Mouse (Mus musculus): ENCODE data around the gene Frmd3. TPM values are rescaled to one million over a fixed set of nuclear protein-coding genes. Genes with fewer than 3 reads are reported as not detected.

Gene Frmd3
- 0.35 and 0.49 TPM in 2 replicates for polyA plus RNA-seq (2015; fragmentation: Nextera tagmentation; extraction: Ambion mirVana)

DNA sequence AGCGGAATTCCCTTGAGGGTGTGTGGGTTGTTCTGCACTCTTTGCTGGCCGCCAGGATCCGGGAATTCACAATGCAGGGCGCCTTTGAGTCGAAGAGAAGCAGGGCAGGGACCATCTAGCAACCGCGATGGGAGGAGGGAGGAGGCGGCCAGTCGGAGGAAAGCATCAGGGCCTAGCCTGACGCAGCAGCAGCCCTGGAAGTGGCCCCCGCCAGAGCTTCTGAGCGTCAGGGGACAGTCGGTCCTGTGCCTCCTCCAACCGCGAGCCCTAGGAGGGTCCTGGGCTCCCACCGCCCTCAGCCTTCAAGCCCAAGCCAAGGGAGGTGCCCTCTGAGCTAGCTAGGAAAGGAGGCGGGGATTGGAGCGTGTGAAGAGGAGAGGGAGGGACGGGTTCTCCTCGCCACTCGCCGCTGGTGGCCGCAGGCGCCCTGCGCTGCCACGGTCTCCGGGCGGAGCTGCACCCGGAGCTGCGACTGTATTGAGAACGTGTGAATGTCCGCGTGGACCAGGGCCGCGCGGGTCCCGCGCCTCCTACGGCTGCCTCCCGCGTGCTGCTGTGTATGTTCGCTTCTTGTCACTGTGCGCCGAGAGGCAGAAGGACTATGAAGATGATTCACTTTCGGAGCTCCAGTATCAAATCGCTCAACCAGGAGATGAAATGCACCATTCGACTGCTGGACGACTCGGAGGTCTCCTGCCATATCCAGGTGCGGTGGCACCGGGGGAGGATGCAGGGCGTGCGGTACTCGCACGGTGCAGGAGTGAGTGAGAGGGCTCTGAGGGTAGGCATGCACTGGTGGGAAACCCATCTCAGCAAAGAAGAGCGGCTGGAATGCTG is at the start of gene Frmd3:
Frmd3 (plus strand) TSS at position 232 of the 837 bp plus-strand sequence.
- H3K9me3 ChIP-seq (ENCODE audit: control insufficient read depth, low read length) = no peaks in the 10 kb centered on the region
- peak within 1 kb of the TSS; percentile 47 for H3K9ac ChIP-seq (ENCODE audit: low read depth, low read length)
- H3K4me2 ChIP-seq (ENCODE audit: low read depth, low read length) = peak within 1 kb of the TSS; percentile 95
- no peaks in the 10 kb centered on the region for H3K36me3 ChIP-seq (ENCODE audit: control insufficient read depth, insufficient read depth, low read length)
- H3K4me3 ChIP-seq (ENCODE audit: low read length) = peak within 1 kb of the TSS; percentile 52
- 0 out of 2 replicates have a peak, but pooled peaks cover 2% of the 10 kb centered on the region for H3K4me1 ChIP-seq (ENCODE audit: control insufficient read depth, insufficient read depth, low read length)
- H3K27me3 ChIP-seq (replicated peaks; ENCODE audit: control insufficient read depth, insufficient read depth, low read length) = no peaks in the 10 kb centered on the region; the same call in 1 of the 2 replicates
- ATAC-seq = peak; percentile 95
- no peak within 1 kb of the TSS for H3K27ac ChIP-seq (ENCODE audit: low read length)
- WGBS = under 1% methylated on average over 56 of the region's 56 CpGs

DNA sequence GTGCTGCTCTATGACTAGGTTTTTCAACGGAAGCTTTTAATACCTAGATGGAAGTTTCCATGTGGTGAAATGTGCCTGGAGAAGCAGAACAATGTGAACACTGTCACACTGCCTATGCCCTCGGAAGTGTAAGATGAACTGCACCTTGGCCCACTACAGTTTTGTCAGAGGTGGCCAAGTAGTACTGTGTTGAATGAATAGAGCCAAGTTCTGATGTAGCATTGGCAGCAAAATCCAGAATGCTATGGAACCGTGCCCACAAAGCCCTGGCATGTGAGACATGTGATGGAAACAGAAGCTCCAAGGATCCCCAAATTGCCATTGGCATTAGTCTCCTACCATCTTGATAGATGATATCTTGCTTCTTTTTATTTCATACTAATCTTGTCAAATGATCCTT is 32.8 kb upstream of the Frmd3 start:
- no peaks in the 10 kb centered on the region for H3K36me3 ChIP-seq (ENCODE audit: control insufficient read depth, insufficient read depth, low read length)
- H3K4me2 ChIP-seq (ENCODE audit: low read depth, low read length) = no peak overlapping the region
- no peak for ATAC-seq
- no peaks in the 10 kb centered on the region for H3K9me3 ChIP-seq (ENCODE audit: control insufficient read depth, low read length)
- no peak overlapping the region for H3K4me3 ChIP-seq (ENCODE audit: low read length)
- no peak overlapping the region for H3K27ac ChIP-seq (ENCODE audit: low read length)
- no peak overlapping the region for H3K9ac ChIP-seq (ENCODE audit: low read depth, low read length)
- H3K4me1 ChIP-seq (ENCODE audit: control insufficient read depth, insufficient read depth, low read length) = no peaks in the 10 kb centered on the region
- WGBS = 84% methylated on average over 3 of the region's 3 CpGs
- H3K27me3 ChIP-seq (replicated peaks; ENCODE audit: control insufficient read depth, insufficient read depth, low read length) = no peaks in the 10 kb centered on the region

DNA sequence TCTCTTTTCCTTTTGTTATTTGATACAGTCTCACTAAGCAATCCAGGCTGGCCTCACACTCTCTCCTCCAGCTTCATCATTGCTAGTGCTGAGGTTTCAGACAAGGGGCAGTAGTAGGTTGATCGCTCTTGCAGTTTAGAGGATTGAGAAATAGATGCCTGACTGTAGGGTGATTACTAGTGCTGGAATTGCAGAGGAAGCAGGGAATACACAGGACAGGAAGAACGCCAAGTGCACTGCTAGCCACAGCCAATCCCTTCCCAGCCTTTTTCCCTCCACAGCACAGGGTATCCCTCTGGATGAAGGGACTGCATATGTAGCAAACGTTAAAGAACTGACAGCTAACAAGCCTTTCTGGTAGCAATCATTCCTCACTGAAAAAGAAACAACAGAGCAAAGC is 965 bp upstream of the Frmd3 start:
- no peak overlapping the region for H3K4me3 ChIP-seq (ENCODE audit: low read length)

DNA sequence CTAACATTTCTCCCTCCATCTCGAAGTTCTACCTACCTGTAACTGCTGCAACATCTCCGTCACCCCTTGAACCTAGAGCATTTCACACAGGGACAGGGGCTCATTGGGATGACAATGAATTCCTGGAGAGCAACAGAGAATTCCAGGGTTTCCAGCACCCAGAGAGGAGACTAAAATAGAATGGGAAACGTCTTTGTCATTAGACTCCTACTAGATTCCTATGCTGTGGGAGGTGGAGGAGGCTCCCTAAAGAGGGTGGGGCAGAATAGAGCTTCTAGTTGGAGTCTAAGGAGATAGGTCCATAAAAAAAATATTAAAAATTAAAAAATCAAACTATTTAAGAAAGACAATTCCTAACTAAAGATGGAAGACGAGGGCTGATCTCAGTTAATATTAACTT is 542 bp upstream of the Frmd3 start:
- no peak for ATAC-seq
- H3K4me3 ChIP-seq (ENCODE audit: low read length) = peak overlapping the region; percentile 52; the same call in 1 of the 2 replicates
- no peak overlapping the region for H3K9ac ChIP-seq (ENCODE audit: low read depth, low read length)

More for the DNA sequence above, 965 bp upstream of the Frmd3 start:
- no peaks in the 10 kb centered on the region for H3K9me3 ChIP-seq (ENCODE audit: control insufficient read depth, low read length)
- H3K4me2 ChIP-seq (ENCODE audit: low read depth, low read length) = no peak overlapping the region
- no peak overlapping the region for H3K27ac ChIP-seq (ENCODE audit: low read length)
- H3K9ac ChIP-seq (ENCODE audit: low read depth, low read length) = no peak overlapping the region
- no peaks in the 10 kb centered on the region; the same call in 1 of the 2 replicates for H3K27me3 ChIP-seq (replicated peaks; ENCODE audit: control insufficient read depth, insufficient read depth, low read length)
- no peak for ATAC-seq
- 45% methylated on average over 3 of the region's 3 CpGs for WGBS
- 0 out of 2 replicates have a peak, but pooled peaks cover 2% of the 10 kb centered on the region for H3K4me1 ChIP-seq (ENCODE audit: control insufficient read depth, insufficient read depth, low read length)
- no peaks in the 10 kb centered on the region for H3K36me3 ChIP-seq (ENCODE audit: control insufficient read depth, insufficient read depth, low read length)

DNA sequence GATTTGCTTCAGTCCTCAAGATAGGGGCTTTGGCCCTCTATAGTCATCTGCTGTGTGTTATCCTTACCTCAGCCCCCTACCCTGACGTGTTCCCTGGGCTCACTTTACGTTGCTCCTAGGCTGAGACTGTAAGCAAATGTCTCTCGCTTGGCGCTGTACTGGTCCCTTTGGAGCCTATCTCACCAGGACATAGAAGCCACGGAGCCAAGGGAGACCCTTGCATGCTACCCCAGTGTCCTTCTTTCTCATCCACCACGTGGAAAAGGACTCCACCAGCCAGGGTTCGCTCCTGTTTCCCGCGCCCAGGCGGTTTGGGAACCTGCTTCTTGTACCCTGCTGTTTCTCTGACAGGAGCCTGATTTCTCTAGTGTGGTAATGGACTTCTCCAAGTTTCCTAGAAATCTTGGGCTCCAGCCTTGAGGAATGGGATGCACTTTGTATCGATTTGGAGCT is 832 bp downstream of the Frmd3 start:
- Histone ChIP-seq H3K4me3 (ENCODE audit: low read length) (peak overlapping the region; percentile 52), H3K4me2 (ENCODE audit: low read depth, low read length) (peak overlapping the region; percentile 95), H3K9ac (ENCODE audit: low read depth, low read length) (no peak overlapping the region), H3K27me3 (replicated peaks; ENCODE audit: control insufficient read depth, insufficient read depth, low read length) (no peaks in the 10 kb centered on the region; the same call in 1 of the 2 replicates), H3K9me3 (ENCODE audit: control insufficient read depth, low read length) (no peaks in the 10 kb centered on the region), H3K36me3 (ENCODE audit: control insufficient read depth, insufficient read depth, low read length) (no peaks in the 10 kb centered on the region), H3K27ac (ENCODE audit: low read length) (no peak overlapping the region), H3K4me1 (ENCODE audit: control insufficient read depth, insufficient read depth, low read length) (0 out of 2 replicates have a peak, but pooled peaks cover 2% of the 10 kb centered on the region)
- ATAC-seq = no peak; the same call in 1 of the 2 replicates
- 13% methylated on average over 11 of the region's 11 CpGs for WGBS

More for the DNA sequence above, 542 bp upstream of the Frmd3 start:
- 43% methylated on average over 4 of the region's 4 CpGs for WGBS
- H3K36me3 ChIP-seq (ENCODE audit: control insufficient read depth, insufficient read depth, low read length) = no peaks in the 10 kb centered on the region
- H3K27me3 ChIP-seq (replicated peaks; ENCODE audit: control insufficient read depth, insufficient read depth, low read length) = no peaks in the 10 kb centered on the region; the same call in 1 of the 2 replicates
- H3K27ac ChIP-seq (ENCODE audit: low read length) = no peak overlapping the region
- H3K4me1 ChIP-seq (ENCODE audit: control insufficient read depth, insufficient read depth, low read length) = 0 out of 2 replicates have a peak, but pooled peaks cover 2% of the 10 kb centered on the region
- H3K9me3 ChIP-seq (ENCODE audit: control insufficient read depth, low read length) = no peaks in the 10 kb centered on the region
- peak overlapping the region; percentile 95 for H3K4me2 ChIP-seq (ENCODE audit: low read depth, low read length)

DNA sequence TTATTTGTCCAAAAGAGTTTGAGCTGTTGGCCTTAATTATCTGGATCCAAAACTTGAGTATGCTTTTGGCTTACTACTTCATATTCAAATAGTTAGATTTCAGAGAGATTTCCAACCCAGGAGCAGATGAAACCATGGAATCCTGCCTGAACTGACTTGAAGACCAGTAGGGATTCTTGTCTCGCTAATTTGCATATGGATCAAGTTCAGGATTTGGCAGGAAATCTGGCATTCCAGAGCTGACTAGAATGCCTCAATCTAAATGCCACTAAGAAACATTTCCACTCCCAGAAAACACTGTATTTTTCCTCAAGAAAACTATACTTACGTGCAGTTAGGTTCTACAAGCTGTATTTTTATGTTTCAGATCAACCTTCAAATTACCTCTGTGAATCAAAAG is 6.8 kb downstream of the Frmd3 start:
- Histone ChIP-seq H3K9me3 (ENCODE audit: control insufficient read depth, low read length) (no peaks in the 10 kb centered on the region), H3K4me2 (ENCODE audit: low read depth, low read length) (no peak overlapping the region), H3K27me3 (replicated peaks; ENCODE audit: control insufficient read depth, insufficient read depth, low read length) (no peaks in the 10 kb centered on the region), H3K4me1 (ENCODE audit: control insufficient read depth, insufficient read depth, low read length) (no peaks in the 10 kb centered on the region), H3K36me3 (ENCODE audit: control insufficient read depth, insufficient read depth, low read length) (no peaks in the 10 kb centered on the region), H3K4me3 (ENCODE audit: low read length) (no peak overlapping the region), H3K27ac (ENCODE audit: low read length) (no peak overlapping the region), H3K9ac (ENCODE audit: low read depth, low read length) (no peak overlapping the region)
- 63% methylated on average over 2 of the region's 2 CpGs for WGBS
- ATAC-seq = no peak

DNA sequence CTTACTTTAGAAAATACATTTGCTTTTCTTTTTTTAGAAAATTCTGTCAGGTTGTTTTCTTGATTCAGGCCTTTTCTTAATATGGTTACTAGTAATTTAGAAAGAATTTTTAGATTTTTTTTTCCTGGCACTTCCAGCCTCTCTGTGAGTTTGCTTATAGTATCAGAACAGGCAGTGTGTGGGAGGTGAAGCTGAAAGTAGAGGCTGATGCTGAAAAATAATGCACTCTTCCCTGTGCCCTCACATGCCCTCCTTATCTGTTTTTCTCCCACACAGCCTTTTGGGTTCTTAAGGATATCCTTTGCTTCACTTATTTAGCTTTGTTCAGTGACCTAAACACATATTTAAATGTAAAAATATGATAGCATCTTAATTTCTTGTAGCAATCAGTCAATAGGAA is 30.0 kb downstream of the Frmd3 start:
- ATAC-seq = no peak

DNA sequence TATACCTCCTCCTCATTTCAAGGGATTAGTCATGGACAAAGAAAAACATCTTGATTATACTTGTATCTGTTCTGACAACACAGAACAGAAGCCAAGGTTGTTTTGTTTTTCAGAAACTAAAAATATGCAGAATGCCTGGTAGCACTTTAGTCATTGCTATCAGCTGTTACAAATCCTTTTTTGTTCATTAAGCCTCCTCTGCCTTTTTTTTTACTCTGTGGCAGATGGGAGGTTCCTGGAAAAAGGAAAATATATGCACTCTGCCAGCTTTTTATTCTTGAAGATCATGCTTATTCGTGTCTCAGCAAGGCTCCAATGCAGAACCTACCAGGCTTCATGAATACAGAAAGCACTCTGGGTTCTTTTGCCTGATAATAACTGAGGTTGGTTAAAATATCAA is 38.5 kb downstream of the Frmd3 start:
- WGBS = 71% methylated on average over 1 of the region's 1 CpGs
- no peak for ATAC-seq
- Histone ChIP-seq H3K4me1 (ENCODE audit: control insufficient read depth, insufficient read depth, low read length) (no peaks in the 10 kb centered on the region), H3K9me3 (ENCODE audit: control insufficient read depth, low read length) (no peaks in the 10 kb centered on the region), H3K36me3 (ENCODE audit: control insufficient read depth, insufficient read depth, low read length) (no peaks in the 10 kb centered on the region), H3K27me3 (replicated peaks; ENCODE audit: control insufficient read depth, insufficient read depth, low read length) (no peaks in the 10 kb centered on the region), H3K4me3 (ENCODE audit: low read length) (no peak overlapping the region), H3K27ac (ENCODE audit: low read length) (no peak overlapping the region), H3K9ac (ENCODE audit: low read depth, low read length) (no peak overlapping the region), H3K4me2 (ENCODE audit: low read depth, low read length) (no peak overlapping the region)

More for the DNA sequence above, 30.0 kb downstream of the Frmd3 start:
- Histone ChIP-seq H3K4me2 (ENCODE audit: low read depth, low read length) (no peak overlapping the region), H3K9me3 (ENCODE audit: control insufficient read depth, low read length) (no peaks in the 10 kb centered on the region), H3K27me3 (replicated peaks; ENCODE audit: control insufficient read depth, insufficient read depth, low read length) (no peaks in the 10 kb centered on the region), H3K4me3 (ENCODE audit: low read length) (no peak overlapping the region), H3K9ac (ENCODE audit: low read depth, low read length) (no peak overlapping the region), H3K4me1 (ENCODE audit: control insufficient read depth, insufficient read depth, low read length) (no peaks in the 10 kb centered on the region), H3K36me3 (ENCODE audit: control insufficient read depth, insufficient read depth, low read length) (no peaks in the 10 kb centered on the region), H3K27ac (ENCODE audit: low read length) (no peak overlapping the region)

DNA sequence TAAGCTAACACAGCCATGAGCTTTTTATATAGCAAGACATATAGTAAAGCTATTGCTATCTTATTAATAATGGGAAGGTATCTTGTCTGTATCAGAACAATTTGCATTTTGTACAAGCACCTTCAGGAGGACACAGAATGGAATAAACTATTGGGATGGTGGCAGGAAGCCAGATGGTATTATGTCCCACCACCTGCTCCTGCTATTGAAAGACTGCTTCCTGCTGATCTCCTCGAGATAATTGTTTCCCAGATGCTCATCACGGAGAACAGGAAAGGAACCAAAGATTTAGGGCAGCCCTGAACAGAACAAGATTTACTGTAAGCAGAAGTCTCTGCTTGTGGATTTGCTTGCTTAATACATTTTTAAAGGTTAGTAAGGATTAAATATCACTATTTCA is 63.5 kb downstream of the Frmd3 start:
- no peaks in the 10 kb centered on the region for H3K9me3 ChIP-seq (ENCODE audit: control insufficient read depth, low read length)
- ATAC-seq = no peak
- WGBS = 46% methylated on average over 2 of the region's 2 CpGs
- no peaks in the 10 kb centered on the region for H3K27me3 ChIP-seq (replicated peaks; ENCODE audit: control insufficient read depth, insufficient read depth, low read length)
- no peaks in the 10 kb centered on the region for H3K36me3 ChIP-seq (ENCODE audit: control insufficient read depth, insufficient read depth, low read length)
- no peaks in the 10 kb centered on the region for H3K4me1 ChIP-seq (ENCODE audit: control insufficient read depth, insufficient read depth, low read length)
- H3K27ac ChIP-seq (ENCODE audit: low read length) = no peak overlapping the region
- H3K9ac ChIP-seq (ENCODE audit: low read depth, low read length) = no peak overlapping the region
- H3K4me2 ChIP-seq (ENCODE audit: low read depth, low read length) = no peak overlapping the region
- no peak overlapping the region for H3K4me3 ChIP-seq (ENCODE audit: low read length)
